Mouse (Mus musculus) ES-Bruce4 (cell line): ENCODE measurements around the gene Rab14. TPM values are rescaled to one million over a fixed set of nuclear protein-coding genes. Genes with fewer than 3 reads are reported as not detected.

Experiments used
- H3K27ac ChIP-seq: 2 replicates; pipeline ENCODE4 v1.5.1; 2012; ENCODE audit warnings: low read length, inconsistent platforms; ENCODE audit not compliant: insufficient read depth
- H3K27me3 ChIP-seq: 2 replicates; pipeline ENCODE4 v1.6.1; 2012; ENCODE audit warnings: mild to moderate bottlenecking, low read length, inconsistent platforms; ENCODE audit not compliant: control insufficient read depth, poor library complexity, insufficient read depth, severe bottlenecking
- H3K36me3 ChIP-seq: 2 replicates; pipeline ENCODE4 v1.6.1; 2012; ENCODE audit warnings: inconsistent platforms, mild to moderate bottlenecking, low read length, moderate library complexity; ENCODE audit not compliant: control insufficient read depth, poor library complexity, insufficient read depth, severe bottlenecking
- H3K4me1 ChIP-seq: one replicate; pipeline ENCODE4 v1.8.1; 2011; ENCODE audit warnings: low read length; ENCODE audit not compliant: control insufficient read depth, insufficient read depth
- H3K4me3 ChIP-seq: 2 replicates; pipeline ENCODE4 v1.5.1; 2011; ENCODE audit warnings: low read depth, mild to moderate bottlenecking, low read length
- H3K9ac ChIP-seq: 2 replicates; pipeline ENCODE4 v1.6.1; 2012; ENCODE audit warnings: low read depth, mild to moderate bottlenecking, inconsistent platforms; ENCODE audit not compliant: poor library complexity, severe bottlenecking
- H3K9me3 ChIP-seq: replicated peaks from 2 replicates; pipeline ENCODE4 v1.6.1; 2012; ENCODE audit warnings: mild to moderate bottlenecking, low read length, inconsistent platforms; ENCODE audit not compliant: control insufficient read depth, poor library complexity, insufficient read depth, severe bottlenecking
- CTCF ChIP-seq: IDR thresholded peaks from one replicate; pipeline ENCODE4 v1.8.1; 2011; ENCODE audit warnings: low read depth, low read length
- EP300 ChIP-seq: IDR thresholded peaks from 2 replicates; pipeline ENCODE4 v1.6.1; 2011; ENCODE audit warnings: low read depth, low read length; ENCODE audit not compliant: insufficient read depth
- POLR2A ChIP-seq: IDR thresholded peaks from one replicate; pipeline ENCODE4 v1.8.1; 2011; ENCODE audit warnings: low read length; ENCODE audit not compliant: insufficient read depth
- polyA plus RNA-seq: library from polyadenylated mRNA; stranded (reverse); fragments of >200 nt; gene quantifications from 2 replicates; pipeline ENCODE4 v1.2.4, GENCODE M21; 2011; ENCODE audit warnings: low read depth; ENCODE audit not compliant: missing spikeins, insufficient read depth, insufficient read length

Rab14 gene
- polyA plus RNA-seq, 1 experiment = 103 TPM

- Histone ChIP-seq H3K36me3 (peaks cover 39% of the 10 kb centered on the region), H3K27ac (no peak overlapping the region), H3K4me3 (no peak overlapping the region), H3K4me1 (no peaks in the 10 kb centered on the region), H3K9me3 (no peaks in the 10 kb centered on the region), H3K9ac (no peak overlapping the region), H3K27me3 (no peaks in the 10 kb centered on the region)
- TF ChIP-seq EP300 (no peak), CTCF (no peak), POLR2A (no peak)
These were observed 59.2 kb downstream of the Rab14 start for GRCm38 (mm10) chr2:35141673-35142072.

DNA sequence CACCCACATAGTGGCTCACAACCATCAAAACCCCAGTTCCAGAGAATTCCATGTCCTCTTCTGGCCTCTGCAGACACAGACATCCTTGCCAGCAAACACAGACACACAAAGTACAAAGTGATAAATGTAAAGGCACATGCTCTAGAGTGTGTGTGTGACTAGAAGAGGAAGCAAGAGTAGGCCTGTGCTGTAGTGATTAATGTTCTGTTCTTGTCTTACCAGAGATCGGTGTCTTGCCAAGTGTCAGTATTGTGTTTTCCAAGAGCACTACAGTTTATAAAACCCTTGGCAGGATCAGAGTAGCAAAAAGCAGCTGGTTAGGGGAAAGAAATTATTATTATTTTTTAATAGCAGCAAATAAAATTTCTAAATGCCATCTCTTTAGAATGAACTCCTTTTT is 62.3 kb downstream of the Rab14 start:
- H3K36me3 ChIP-seq = peaks cover 27% of the 10 kb centered on the region

GRCm38 (mm10) chr2:35133891-35134290 is 67.0 kb downstream of the Rab14 start:
- peaks cover 18% of the 10 kb centered on the region for H3K36me3 ChIP-seq
- H3K9ac ChIP-seq = no peak overlapping the region
- H3K4me3 ChIP-seq = no peak overlapping the region
- no peaks in the 10 kb centered on the region for H3K9me3 ChIP-seq
- no peak overlapping the region for H3K27ac ChIP-seq
- H3K27me3 ChIP-seq = no peaks in the 10 kb centered on the region
- TF ChIP-seq POLR2A (no peak), EP300 (no peak), CTCF (no peak)
- H3K4me1 ChIP-seq = no peaks in the 10 kb centered on the region

More for the DNA sequence above, 62.3 kb downstream of the Rab14 start:
- no peak overlapping the region for H3K9ac ChIP-seq
- H3K4me3 ChIP-seq = no peak overlapping the region
- H3K4me1 ChIP-seq = no peaks in the 10 kb centered on the region
- no peaks in the 10 kb centered on the region for H3K9me3 ChIP-seq
- TF ChIP-seq EP300 = no peak
- H3K27ac ChIP-seq = no peak overlapping the region
- no peaks in the 10 kb centered on the region for H3K27me3 ChIP-seq

GRCm38 (mm10) chr2:35132662-35133055 is 68.3 kb downstream of the Rab14 start:
- H3K27ac ChIP-seq = no peak overlapping the region
- H3K4me3 ChIP-seq = peak overlapping the region; percentile 65
- H3K36me3 ChIP-seq = peaks cover 9% of the 10 kb centered on the region
- H3K27me3 ChIP-seq = no peaks in the 10 kb centered on the region
- TF ChIP-seq POLR2A = no peak
- TF ChIP-seq CTCF = no peak
- no peak for TF ChIP-seq EP300
- no peaks in the 10 kb centered on the region for H3K9me3 ChIP-seq
- peak overlapping the region; percentile 15 for H3K9ac ChIP-seq
- no peaks in the 10 kb centered on the region for H3K4me1 ChIP-seq

GRCm38 (mm10) chr2:35131991-35132661 is 68.8 kb downstream of the Rab14 start:
- Histone ChIP-seq H3K9me3 (no peaks in the 10 kb centered on the region), H3K27me3 (no peaks in the 10 kb centered on the region), H3K36me3 (peaks cover 8% of the 10 kb centered on the region), H3K4me3 (peak overlapping the region; percentile 64), H3K27ac (no peak overlapping the region), H3K9ac (peak overlapping the region; percentile 15), H3K4me1 (no peaks in the 10 kb centered on the region)
- no peak for TF ChIP-seq POLR2A
- TF ChIP-seq EP300 = no peak
- no peak for TF ChIP-seq CTCF

DNA sequence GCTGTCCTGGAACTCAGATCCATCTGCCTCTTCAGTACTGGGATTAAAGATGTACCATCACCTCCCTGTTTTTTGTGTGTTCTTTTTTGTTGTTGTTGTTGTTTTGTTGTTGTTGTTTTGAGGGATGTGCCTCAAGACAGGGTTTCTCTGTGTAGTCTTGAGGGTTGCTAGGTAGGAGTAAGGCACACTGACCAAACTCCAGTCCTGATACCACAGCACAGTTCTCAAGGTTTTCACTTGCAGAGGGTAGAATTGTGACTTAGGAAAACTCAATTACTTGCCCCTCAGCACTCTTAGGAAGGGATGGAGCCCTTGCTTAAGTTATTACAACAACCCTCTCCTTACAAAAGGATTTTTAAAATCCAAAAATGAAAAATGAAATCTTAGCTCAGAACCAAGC is 69.4 kb downstream of the Rab14 start:
- TF ChIP-seq POLR2A = no peak
- TF ChIP-seq EP300 = no peak
- no peak for TF ChIP-seq CTCF
- Histone ChIP-seq H3K9me3 (no peaks in the 10 kb centered on the region), H3K4me3 (no peak overlapping the region), H3K27me3 (no peaks in the 10 kb centered on the region), H3K9ac (0 out of 2 replicates have a peak overlapping the region, but pooled peaks have one; percentile 37), H3K4me1 (no peaks in the 10 kb centered on the region), H3K36me3 (peaks cover 8% of the 10 kb centered on the region), H3K27ac (peak overlapping the region; percentile 20; the same call in 1 of the 2 replicates)

Other genes with a start within 250 kb of the Rab14 start
- 1.2 and 5.1 TPM in 2 replicates for gene Traf1, start 239.3 kb downstream of the Rab14 start, polyA plus RNA-seq
- gene Hc, start 139.7 kb downstream of the Rab14 start, polyA plus RNA-seq = not detected in 2 replicates
- 0.93 and 1.3 TPM in 2 replicates for gene AI182371, start 99.6 kb downstream of the Rab14 start, polyA plus RNA-seq
- 48.2 and 49.0 TPM in 2 replicates for gene Cntrl, start 91.6 kb downstream of the Rab14 start, polyA plus RNA-seq
- gene Gsn, start 55.3 kb upstream of the Rab14 start, polyA plus RNA-seq = 46.9 and 48.8 TPM in 2 replicates
- 16.3 and 17.9 TPM in 2 replicates for gene Stom, start 135.9 kb upstream of the Rab14 start, polyA plus RNA-seq
- not detected in 2 replicates for gene 4930568D16Rik, start 166.6 kb upstream of the Rab14 start, polyA plus RNA-seq
- gene 4930402F06Rik, start 196.1 kb upstream of the Rab14 start, polyA plus RNA-seq = not detected in 2 replicates